Comparison of ENCODE assay signal across 1 mouse cellular context in genomic region chr4:116073146-116073545, GRCm38 (mm10).
TF ChIP-seq lines count a peak whose summit lies in the region.

No protein-coding gene starts in this region.

TF ChIP-seq in MEL, 35 proteins besides CTCF, POLR2A, EP300 and RAD21:
- TF ChIP-seq SIN3A (IDR thresholded peaks at IDR 0.05; ENCODE audit: low read length) (0 out of 2 replicates have a peak, but pooled peaks have one; percentile 13), SMC3 (IDR thresholded peaks at IDR 0.05; ENCODE audit: low read depth, low read length) (peak; percentile 42), MYC (IDR thresholded peaks at IDR 0.05; ENCODE audit: low read depth, low read length) (no peak), POLR2AphosphoS2 (IDR thresholded peaks at IDR 0.05; ENCODE audit: low read length) (no peak), HCFC1 (IDR thresholded peaks at IDR 0.05; ENCODE audit: low read depth, low read length) (no peak)
